Mouse (Mus musculus) cerebral cortex, adult 2 months (tissue): Measurements from ENCODE around the gene Mob3a.

ENCODE experiments used
- WGBS: fragments of 180-500 bp; shearing (Covaris S2); methylation state at CpG from one replicate; pipeline ENCODE4 v1.1.7; 2018; 5-methylcytosine and 5-hydroxymethylcytosine counted together

The Mob3a gene

DNA sequence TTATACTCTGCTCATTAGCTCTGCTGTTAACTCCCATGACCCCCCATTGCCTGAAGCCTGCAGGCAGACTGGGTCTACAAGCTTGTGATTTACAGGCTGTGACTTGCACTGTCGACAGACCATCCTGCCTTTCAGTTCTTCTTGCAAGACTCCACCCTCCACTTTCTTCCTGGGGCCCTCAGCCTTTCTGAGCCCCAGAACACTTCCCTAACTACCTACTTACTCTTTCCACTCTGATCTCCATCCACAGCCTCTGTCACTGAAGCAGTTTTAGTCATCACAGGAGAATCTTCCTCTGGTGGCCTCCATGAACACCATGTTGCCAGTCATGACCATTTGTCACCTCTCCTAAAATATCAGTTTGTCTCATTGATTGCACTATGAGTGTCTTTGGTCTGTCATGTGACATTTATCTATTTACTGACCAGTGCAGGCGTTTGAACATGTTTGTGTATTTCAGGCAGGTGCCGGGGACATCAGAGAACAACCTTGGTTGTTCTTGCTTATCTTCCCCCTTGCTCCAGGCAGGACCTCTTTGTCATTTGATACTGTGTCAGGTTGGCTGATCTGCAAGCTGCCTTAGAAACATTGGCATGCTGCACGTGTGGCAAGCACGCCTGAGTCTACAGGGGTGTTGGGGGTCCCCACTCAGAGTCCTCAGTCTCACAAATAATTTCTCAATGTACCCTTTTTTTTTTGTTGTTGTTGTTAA is 38.1 kb downstream of the Mob3a start:
- 63% methylated on average over 5 of the region's 5 CpGs for WGBS

DNA sequence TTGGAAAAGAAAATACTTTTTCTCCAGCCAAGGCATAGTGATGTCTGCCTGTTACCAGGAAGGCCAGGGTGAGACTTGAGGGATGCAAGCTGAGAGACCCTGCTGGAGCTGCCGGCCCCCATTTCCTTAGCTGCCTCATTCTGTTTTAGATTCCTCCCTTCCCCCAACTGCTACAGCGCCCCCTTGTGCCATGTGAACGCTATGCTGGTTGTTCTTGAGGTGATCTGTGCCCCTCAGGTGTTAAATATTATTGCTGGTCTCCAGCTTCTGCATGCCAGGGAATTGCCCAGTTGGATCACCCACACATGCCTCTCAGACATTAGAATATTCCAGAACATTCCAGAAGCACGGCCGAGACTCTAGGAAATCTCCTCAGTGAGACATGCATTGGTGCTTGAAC is 40.6 kb downstream of the Mob3a start:
- WGBS: 29% methylated on average over 5 of the region's 5 CpGs

DNA sequence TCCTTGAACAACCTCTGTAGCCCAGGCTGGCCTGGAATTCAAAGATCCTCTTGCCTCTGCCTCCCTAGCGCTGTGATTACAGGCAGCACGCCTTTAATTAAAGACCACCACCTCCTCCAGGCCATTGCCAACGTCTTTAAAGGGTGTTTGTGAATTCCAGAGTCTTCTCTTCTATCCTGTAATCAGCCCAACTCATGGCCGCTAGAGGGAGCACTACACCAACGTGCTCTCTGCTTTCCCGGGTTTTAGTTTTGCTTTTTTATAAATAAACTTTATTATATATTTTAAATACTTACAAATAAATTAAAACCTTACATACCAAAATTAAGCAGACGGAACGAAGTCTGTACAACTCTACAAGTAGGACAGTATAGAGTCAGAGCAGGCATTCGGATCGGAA is 42.6 kb downstream of the Mob3a start:
- 3% methylated on average over 10 of the region's 10 CpGs for WGBS

DNA sequence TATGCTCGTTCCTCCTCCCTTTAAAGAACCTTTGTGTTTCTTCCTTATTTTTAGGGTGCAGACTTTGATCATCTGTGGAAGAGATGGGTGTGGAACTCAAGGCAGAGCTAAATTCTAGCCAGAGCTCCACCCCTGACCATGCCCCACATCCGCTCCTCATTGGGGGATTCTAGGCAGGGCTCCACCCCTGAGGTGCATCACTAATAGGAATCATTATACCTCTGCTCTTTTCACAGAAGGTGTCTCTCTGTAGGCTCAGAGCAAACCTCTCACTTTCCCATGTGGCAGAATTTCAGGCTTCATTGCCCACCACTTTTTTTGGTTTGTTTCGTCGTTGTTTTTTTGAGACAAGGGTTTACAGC is 43.0 kb downstream of the Mob3a start:
- WGBS: 45% methylated on average over 4 of the region's 4 CpGs

DNA sequence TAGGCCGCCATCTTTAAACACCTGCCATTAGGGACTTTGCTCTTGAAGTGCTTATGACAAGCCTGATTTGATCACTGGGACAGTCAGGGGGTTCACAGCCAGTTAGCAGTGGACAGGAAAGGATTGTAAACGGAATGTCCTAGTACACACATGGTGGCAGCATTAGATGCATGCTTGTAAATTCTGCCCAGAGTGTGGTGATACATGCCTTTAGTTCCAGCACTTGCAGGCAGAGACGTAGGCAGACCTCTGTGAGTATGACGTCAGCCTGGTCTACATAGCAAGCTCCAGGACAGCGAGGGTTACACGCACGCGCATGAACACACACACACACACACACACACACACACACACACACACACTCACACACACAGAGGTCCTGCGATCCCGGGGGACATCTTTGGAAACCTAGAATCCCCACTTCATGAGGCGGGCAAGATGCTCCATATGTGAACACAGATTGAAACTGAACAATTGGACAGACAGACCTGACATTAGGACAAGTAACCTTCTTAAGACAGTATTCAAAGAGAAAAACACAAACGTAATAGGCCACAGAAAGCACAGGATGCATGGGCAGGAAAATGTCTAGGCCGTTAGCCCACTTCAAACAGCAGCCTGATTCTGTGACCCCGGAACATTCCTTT is 43.5 kb downstream of the Mob3a start:
- 68% methylated on average over 14 of the region's 14 CpGs for WGBS

DNA sequence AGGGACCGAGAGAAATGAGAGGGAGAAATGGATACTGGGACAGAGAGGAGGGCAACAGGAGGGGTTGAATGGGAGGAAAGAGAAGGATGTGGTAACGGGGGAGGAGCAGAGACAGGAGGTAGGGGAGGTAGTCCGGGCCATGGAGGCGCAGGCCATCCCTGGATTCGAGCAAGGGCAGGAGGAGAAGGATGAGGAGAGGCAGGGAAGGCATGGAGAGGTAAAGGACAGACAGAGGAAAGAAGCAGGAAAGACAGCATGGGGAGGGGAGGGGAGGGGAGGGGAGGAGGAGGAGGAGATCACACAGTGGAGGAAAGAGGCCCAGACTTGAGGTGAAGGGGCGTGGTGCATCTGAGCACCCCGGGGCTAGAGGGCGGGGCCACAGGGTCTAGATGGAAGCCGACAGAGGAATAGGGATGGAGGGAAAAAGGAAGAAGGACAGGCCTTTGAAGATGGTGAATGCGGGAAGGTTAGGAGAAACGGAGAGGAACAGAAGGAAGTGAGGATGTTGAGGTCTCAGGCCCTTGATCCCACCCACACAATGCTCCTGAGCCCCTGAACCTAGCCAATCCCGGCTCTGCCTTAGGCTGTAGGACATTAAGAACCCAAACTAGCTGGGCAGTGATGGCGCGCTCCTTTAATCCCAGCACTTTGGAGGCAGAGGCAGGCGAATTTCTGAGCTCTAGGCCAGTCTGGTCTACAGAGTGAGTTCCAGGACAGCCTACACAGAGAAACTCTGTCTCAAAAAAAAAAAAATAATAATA is 44.7 kb downstream of the Mob3a start, which contains the start of gene Btbd2:
Gene Btbd2, minus strand, starts transcription at position 209 of the 761 bp plus-strand sequence.
- 32% methylated on average over 15 of the region's 15 CpGs for WGBS

DNA sequence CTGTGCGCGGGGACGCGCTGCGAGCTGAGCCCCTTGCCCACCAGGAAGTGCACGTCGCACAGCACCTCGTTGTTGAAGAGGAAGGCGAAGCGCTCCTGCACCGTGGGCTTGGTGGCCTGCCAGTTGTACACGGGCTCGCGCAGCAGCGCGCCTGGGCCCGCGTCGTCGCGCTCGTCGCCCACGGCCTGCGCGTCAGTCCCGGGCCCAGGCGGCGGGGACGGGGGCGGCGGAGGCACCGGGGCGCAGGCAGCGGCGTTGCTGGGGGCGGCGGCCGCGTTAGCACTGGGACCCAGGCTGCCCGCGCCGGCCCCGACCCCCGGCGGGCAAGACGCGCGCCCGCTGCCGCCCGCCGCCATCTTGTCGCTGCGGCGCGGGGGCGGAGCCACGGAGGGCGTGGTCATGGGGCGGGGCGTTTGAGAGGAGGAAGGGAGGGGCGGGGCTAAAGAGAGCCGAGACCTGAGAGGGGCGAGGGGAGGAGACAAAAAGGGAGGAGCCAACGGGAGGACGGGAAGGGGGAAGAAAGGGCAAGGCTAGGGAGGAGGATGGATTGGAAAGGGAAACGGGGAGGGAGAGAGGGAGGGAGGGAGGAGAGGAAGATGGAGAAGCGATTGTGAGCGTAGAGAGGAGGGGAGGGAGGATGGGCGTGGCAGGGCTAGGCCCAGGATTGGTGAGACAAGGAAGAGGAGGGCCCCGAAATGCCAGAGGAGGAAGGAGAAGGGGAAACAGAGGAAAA is 45.5 kb downstream of the Mob3a start:
- WGBS: under 1% methylated on average over 72 of the region's 72 CpGs

DNA sequence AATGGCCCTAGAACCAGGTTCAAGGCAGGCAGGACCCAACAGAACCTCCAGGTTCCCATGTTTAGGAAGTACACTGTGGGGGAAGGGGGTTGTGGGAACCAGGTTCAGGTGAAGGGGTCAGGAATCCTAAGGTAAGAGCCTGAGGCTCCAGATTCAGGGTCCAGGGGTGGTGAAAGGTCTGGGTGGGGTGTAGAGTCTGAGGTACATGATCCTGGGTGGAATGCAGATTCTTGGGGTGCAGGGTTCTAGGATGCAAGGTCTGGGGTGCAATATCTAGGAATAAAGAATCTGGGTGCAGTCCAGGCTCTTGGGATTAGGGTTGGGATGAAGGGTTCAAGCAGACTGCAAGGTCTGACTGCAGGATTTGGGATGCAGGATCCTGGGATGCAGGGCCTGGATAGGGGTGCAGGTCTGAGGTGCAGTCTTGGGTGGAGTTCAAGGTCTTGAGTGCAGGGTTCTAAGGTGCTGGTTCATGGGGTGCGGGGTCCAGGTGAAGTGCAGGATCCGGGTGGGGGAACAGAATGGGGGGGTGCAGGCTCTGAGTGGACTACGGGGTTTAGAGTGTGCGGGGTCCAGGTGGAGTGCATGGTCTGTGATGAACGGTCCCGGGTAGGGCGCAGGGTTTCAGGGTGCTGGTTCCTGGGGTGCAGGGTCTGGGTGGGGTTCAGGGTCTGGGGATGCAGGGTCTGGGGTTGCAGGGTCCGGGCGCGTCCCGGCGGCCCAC is 46.2 kb downstream of the Mob3a start:
- 3% methylated on average over 12 of the region's 12 CpGs for WGBS

DNA sequence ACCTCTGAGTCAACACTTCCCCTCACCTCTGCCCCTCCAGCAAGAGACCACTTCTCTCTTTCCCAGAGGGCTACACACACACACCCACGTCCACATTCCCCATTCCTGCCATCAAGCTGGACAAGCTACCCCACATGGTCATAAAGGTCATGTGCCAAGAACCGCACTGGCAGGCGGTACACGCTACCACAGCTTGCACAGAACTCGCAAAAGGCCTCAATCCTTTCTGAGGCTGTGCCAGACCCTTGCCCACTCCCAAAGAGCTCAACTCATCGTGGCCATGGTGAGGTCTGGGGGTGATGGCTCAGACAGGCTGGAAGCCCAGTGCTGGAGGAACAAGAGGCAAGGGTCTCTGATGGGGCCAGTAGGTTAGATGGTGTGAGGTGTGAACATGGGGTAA is 46.9 kb downstream of the Mob3a start:
- 61% methylated on average over 6 of the region's 6 CpGs for WGBS

DNA sequence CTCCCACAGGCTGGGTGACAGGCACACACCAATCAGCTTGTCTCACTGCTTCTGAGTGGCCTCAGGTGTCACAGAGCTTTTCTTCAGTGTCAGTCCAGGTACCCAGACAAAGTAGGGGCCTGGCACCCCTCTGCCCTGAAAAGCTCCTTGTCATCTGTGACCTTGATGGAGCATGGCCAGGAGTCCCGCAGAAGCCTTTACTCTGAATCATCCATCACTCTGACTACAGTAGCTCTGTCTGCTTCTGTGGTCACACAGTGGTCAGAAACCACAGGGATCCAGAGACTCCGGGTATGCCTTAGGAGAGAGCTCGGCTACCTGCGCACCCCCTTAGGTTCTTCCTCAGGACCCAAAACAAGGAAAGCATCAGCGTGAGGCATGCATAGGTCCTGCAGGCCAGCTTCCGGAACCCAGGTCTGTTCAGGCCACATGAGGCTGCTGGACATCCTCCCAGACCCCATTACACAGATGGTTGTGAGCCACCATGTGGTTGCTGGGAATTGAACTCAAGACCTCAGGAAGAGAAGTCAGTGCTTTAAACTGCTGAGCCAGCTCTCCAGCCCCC is 48.5 kb downstream of the Mob3a start:
- WGBS: 84% methylated on average over 6 of the region's 6 CpGs

DNA sequence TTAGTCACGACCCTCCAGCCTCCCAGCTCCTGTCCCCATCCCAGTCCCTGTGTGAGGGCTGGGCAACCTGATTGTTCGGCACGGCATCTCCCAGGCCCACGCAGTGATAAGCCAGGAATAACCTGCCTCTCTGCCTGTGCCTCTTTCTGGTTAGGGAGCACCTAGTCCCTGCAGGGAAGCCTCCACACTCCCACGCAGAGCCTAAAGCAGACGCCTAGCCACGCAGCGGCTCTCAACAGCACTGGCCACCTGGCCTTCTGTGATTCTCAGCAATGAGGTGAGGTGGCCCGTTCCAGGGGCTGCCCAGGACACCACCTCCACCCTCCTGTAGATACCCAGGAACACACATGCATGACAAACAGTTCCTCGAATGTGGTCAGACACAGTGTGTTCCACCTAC is 51.4 kb downstream of the Mob3a start:
- WGBS: 57% methylated on average over 10 of the region's 10 CpGs

DNA sequence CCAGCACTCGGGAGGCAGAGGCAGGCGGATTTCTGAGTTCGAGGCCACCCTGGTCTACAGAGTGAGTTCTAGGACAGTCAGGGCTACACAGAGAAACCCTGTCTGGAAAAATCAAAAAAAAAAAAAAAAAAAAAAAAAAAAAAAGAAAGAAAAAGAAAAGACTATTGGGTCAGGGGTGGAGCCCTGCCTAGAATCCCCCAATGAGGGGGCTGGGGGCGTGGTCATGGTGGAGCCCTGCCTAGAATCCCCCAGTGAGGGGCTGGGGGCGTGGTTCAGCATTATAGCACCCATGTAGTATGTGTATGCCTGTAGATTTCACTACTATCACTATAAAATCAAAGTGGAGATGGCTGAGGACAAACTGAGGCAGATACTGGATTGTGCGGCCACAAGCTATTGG is 51.9 kb downstream of the Mob3a start:
- WGBS: 82% methylated on average over 6 of the region's 6 CpGs

DNA sequence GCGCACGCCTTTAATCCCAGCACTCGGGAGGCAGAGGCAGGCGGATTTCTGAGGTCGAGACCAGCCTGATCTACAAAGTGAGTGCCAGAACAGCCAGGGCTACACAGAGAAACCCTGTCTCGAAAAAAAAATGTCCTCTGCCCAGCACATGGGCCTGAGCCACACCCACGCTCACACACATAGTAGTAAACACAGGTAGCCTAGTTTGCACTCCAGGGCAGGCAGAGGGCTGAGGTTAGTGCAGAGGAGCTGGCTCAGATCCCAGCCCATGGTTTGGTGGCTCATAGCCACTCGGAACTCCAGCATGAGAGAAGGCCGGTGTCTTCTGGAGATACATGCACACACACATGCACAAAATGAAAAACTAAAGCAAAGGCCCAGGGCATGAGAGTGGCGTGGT is 54.8 kb downstream of the Mob3a start:
- 89% methylated on average over 10 of the region's 10 CpGs for WGBS

DNA sequence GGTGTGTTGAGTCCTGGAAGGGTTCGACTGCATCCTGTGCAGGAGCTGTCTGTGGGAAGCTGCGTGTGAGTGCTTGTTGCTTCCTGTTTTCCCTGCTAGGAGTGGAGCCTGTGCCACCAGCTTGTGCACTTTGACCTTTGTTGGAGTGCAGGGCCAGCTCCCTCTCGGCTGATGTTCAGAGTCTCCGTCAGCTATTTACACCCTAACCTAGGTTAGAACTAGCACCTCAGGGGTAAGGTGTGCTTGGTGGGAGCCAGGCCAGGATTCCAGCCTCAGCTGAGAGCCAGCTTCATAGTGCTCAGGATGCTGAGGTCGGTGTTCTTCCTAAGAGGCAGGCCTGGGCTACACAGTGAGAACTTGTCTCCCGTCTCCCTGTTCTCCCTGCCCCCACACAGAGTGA is 66.4 kb downstream of the Mob3a start:
- WGBS: 78% methylated on average over 6 of the region's 6 CpGs
